Mouse (Mus musculus) midbrain, embryonic 16.5 days (tissue): ENCODE results near the gene Crip1. TPM values are rescaled to one million over a fixed set of nuclear protein-coding genes. Genes with fewer than 3 reads are reported as not detected.

Experiments
- ATAC-seq: fragments of 200-750 bp; cut with Nextera tagmentation; 2 replicates; pipeline ENCODE4 v1.8.0; 2017; ENCODE audit warnings: moderate TSS enrichment
- H3K27ac ChIP-seq: fragments of 300-500 bp; sonication (generic); 2 replicates; pipeline ENCODE4 v1.5.1; 2014; ENCODE audit warnings: mild to moderate bottlenecking, low read length, mixed read lengths
- H3K27me3 ChIP-seq: fragments of 300-500 bp; sonication (generic); 2 replicates; pipeline ENCODE4 v1.6.1; 2014; ENCODE audit warnings: low read depth, low read length, mixed read lengths; ENCODE audit not compliant: control insufficient read depth, insufficient read depth
- H3K36me3 ChIP-seq: fragments of 300-500 bp; sonication (generic); 2 replicates; pipeline ENCODE4 v1.6.1; 2014; ENCODE audit warnings: mild to moderate bottlenecking, low read length, moderate library complexity, mixed read lengths; ENCODE audit not compliant: control insufficient read depth, insufficient read depth
- H3K4me1 ChIP-seq: fragments of 300-500 bp; sonication (generic); 2 replicates; pipeline ENCODE4 v1.6.1; 2014; ENCODE audit warnings: mild to moderate bottlenecking, low read length, mixed read lengths; ENCODE audit not compliant: control insufficient read depth, insufficient read depth
- H3K4me2 ChIP-seq: fragments of 300-500 bp; sonication (generic); 2 replicates; pipeline ENCODE4 v1.6.1; 2014; ENCODE audit warnings: mild to moderate bottlenecking, low read length, mixed read lengths
- H3K4me3 ChIP-seq: fragments of 300-500 bp; sonication (generic); 2 replicates; pipeline ENCODE4 v1.5.1; 2014; ENCODE audit warnings: low read depth, mild to moderate bottlenecking, low read length, moderate library complexity, mixed read lengths
- H3K9ac ChIP-seq: fragments of 300-500 bp; sonication (generic); 2 replicates; pipeline ENCODE4 v1.6.1; 2014; ENCODE audit warnings: low read depth, low read length, mixed read lengths
- H3K9me3 ChIP-seq: fragments of 300-500 bp; sonication (generic); replicated peaks from 2 replicates; pipeline ENCODE4 v1.6.1; 2014; ENCODE audit warnings: mild to moderate bottlenecking, low read length, mixed read lengths; ENCODE audit not compliant: control insufficient read depth, poor library complexity, severe bottlenecking
- WGBS: fragments of 180-500 bp; shearing (Covaris S2); extraction: QIAGEN DNeasy Blood & Tissue Kit; methylation state at CpG from one replicate; pipeline ENCODE4 v1.1.7; 2014; 5-methylcytosine and 5-hydroxymethylcytosine counted together
- polyA plus RNA-seq: library from polyadenylated mRNA; unstranded; fragments of >200 nt; fragmentation: Nextera tagmentation; extraction: Ambion mirVana; gene quantifications from 2 replicates; pipeline ENCODE4 v1.2.1, GENCODE M21; 2015

Crip1 gene
- polyA plus RNA-seq, 1 experiment from 2014 or later = 16.8 TPM

DNA sequence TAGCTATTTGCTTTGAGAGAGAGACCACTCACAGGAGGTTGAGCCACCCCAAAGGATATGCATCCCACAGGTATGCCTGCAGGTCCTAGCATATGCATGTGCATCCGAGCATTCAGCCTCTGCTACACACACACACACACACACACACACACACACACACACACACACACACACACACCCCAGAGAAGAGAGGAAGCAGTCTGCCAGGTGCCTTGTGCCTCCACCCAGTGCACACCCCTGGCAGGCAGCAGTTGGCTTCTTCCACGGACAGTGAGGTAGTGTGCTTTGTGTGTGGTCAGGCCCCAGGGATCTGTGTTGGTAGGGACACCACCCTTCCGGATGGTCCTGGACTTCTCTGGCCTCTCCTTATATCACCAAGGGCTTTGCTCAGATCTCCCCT lies 3.8 kb downstream of the Crip1 start:
- no peak overlapping the region for H3K27ac ChIP-seq
- H3K9me3 ChIP-seq = no peaks in the 10 kb centered on the region
- no peak overlapping the region for H3K4me2 ChIP-seq
- H3K4me1 ChIP-seq = peaks cover 8% of the 10 kb centered on the region
- 79% methylated on average over 3 of the region's 3 CpGs for WGBS
- H3K4me3 ChIP-seq = no peak overlapping the region
- no peak for ATAC-seq
- no peak overlapping the region for H3K9ac ChIP-seq
- H3K36me3 ChIP-seq = no peaks in the 10 kb centered on the region; the same call in 1 of the 2 replicates
- H3K27me3 ChIP-seq = peaks cover 8% of the 10 kb centered on the region

DNA sequence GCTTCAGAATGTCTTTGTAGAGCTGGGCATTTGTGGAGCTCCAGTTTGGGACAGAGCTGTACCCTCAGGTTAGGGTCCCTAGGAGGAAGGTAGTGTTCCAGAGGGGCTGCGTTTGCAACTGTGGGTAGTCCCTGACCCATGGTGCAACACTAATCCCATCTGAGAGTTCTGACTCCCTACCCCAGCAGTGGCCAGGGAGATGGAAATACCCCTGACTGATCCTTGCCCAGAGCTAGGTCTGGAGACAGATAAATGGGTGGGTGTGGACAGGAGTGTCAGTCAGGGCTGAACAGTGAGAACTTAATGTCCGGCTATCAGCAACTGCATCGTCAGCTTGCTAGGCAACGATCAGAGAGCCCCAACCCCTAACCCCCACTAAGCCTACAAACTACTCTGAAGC lies 4.5 kb downstream of the Crip1 start:
- H3K4me3 ChIP-seq = no peak overlapping the region
- H3K27ac ChIP-seq = no peak overlapping the region
- H3K36me3 ChIP-seq = no peaks in the 10 kb centered on the region
- ATAC-seq = no peak
- no peaks in the 10 kb centered on the region for H3K9me3 ChIP-seq
- H3K27me3 ChIP-seq = peaks cover 8% of the 10 kb centered on the region
- no peak overlapping the region for H3K4me2 ChIP-seq
- peaks cover 10% of the 10 kb centered on the region for H3K4me1 ChIP-seq
- no peak overlapping the region for H3K9ac ChIP-seq
- WGBS = 82% methylated on average over 4 of the region's 4 CpGs

DNA sequence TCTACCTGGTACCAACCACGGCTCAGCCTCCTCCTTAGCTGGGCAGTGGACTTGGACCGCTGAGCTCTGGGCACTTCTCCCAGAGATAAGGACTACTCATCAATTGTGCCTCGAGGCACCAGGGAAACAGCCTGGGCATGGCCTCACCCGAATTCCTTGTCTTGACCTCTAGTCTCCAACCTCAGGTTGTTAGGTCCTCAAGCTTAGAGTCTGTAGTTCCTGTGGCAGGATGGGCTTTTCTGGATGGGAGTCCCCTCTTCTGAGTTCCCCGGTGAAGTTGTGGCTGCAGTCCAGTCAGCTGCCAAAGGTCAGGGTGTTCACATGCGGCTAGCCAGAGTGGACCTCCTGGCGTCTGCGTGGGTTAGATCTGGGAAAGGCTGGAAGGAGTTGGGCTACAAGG lies 4.9 kb downstream of the Crip1 start:
- 80% methylated on average over 8 of the region's 8 CpGs for WGBS

GRCm38 (mm10) chr12:113151661-113152271 lies 5.7 kb downstream of the Crip1 start:
- Histone ChIP-seq H3K9ac (0 out of 2 replicates have a peak overlapping the region, but pooled peaks have one; percentile 25), H3K36me3 (no peaks in the 10 kb centered on the region), H3K4me3 (peak overlapping the region; percentile 28), H3K27ac (no peak overlapping the region), H3K9me3 (no peaks in the 10 kb centered on the region), H3K4me2 (peak overlapping the region; percentile 58), H3K27me3 (peaks cover 8% of the 10 kb centered on the region), H3K4me1 (peaks cover 13% of the 10 kb centered on the region)
- 2% methylated on average over 36 of the region's 36 CpGs for WGBS
- no peak for ATAC-seq

More for the DNA sequence above, 4.9 kb downstream of the Crip1 start:
- Histone ChIP-seq H3K4me1 (peaks cover 10% of the 10 kb centered on the region), H3K27ac (no peak overlapping the region), H3K4me2 (no peak overlapping the region), H3K36me3 (no peaks in the 10 kb centered on the region), H3K9ac (no peak overlapping the region), H3K9me3 (no peaks in the 10 kb centered on the region), H3K4me3 (no peak overlapping the region), H3K27me3 (peaks cover 8% of the 10 kb centered on the region)
- ATAC-seq = no peak

DNA sequence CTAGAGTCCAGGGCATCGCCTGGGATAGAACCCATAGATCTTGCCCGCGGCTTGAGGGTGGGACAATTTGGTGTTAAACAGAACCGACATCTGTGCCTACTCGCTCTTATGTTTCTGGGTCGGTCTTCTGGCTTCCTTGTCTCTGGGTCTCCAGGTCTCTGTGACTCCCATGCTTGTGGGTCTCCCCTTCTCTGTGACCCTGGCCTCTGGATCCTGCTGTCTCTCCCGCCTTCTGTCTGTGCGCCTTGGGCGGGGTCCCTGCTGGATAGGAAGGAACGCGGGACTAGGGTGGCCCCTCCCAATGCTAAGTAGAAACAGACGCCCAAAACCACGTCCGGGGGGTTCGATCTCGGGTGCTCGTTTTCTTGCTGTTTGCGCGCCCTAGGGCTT lies 6.2 kb downstream of the Crip1 start:
- no peaks in the 10 kb centered on the region for H3K9me3 ChIP-seq
- no peaks in the 10 kb centered on the region for H3K36me3 ChIP-seq
- WGBS = 34% methylated on average over 19 of the region's 19 CpGs
- 0 out of 2 replicates have a peak overlapping the region, but pooled peaks have one; percentile 25 for H3K9ac ChIP-seq
- peak overlapping the region; percentile 58 for H3K4me2 ChIP-seq
- H3K27ac ChIP-seq = no peak overlapping the region
- peak overlapping the region; percentile 28 for H3K4me3 ChIP-seq
- peaks cover 18% of the 10 kb centered on the region for H3K4me1 ChIP-seq
- ATAC-seq = no peak
- H3K27me3 ChIP-seq = peaks cover 8% of the 10 kb centered on the region

- H3K4me2 ChIP-seq = no peak overlapping the region
- WGBS = 81% methylated on average over 6 of the region's 6 CpGs
- H3K27me3 ChIP-seq = peaks cover 8% of the 10 kb centered on the region
- H3K36me3 ChIP-seq = no peaks in the 10 kb centered on the region
- peaks cover 19% of the 10 kb centered on the region for H3K4me1 ChIP-seq
- H3K9me3 ChIP-seq = no peaks in the 10 kb centered on the region
- no peak overlapping the region for H3K27ac ChIP-seq
- no peak overlapping the region for H3K9ac ChIP-seq
- no peak for ATAC-seq
- no peak overlapping the region for H3K4me3 ChIP-seq
These were observed 6.9 kb downstream of the Crip1 start for GRCm38 (mm10) chr12:113152991-113153525.

DNA sequence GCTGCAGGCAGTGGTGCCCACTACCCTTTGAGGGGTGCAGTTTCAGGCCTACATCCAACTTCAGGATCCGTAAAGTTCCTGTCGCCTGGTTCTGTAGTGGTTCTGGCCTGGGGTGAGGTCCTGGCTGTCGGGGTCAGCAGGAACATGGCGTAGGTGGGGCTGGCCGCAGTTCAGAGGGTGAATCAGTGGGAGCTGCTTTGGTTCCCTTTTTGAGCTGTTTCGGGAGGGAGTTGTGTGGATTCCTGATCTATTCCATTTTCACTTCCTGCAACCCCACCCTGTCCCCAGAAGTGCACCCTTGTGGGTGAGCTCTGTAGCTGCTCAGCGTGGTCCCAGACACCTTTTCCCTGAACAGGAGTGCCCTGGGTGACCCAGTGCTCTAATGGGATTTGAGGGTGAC lies 7.9 kb downstream of the Crip1 start:
- no peak overlapping the region for H3K4me2 ChIP-seq
- no peak overlapping the region for H3K9ac ChIP-seq
- H3K27ac ChIP-seq = no peak overlapping the region
- no peaks in the 10 kb centered on the region for H3K9me3 ChIP-seq
- 96% methylated on average over 7 of the region's 7 CpGs for WGBS
- peaks cover 19% of the 10 kb centered on the region for H3K4me1 ChIP-seq
- no peak overlapping the region for H3K4me3 ChIP-seq
- no peaks in the 10 kb centered on the region for H3K36me3 ChIP-seq
- H3K27me3 ChIP-seq = peaks cover 8% of the 10 kb centered on the region
- ATAC-seq = no peak

GRCm38 (mm10) chr12:113154747-113155075 lies 8.6 kb downstream of the Crip1 start:
- peak overlapping the region; percentile 63; the same call in 1 of the 2 replicates for H3K4me3 ChIP-seq
- no peaks in the 10 kb centered on the region for H3K36me3 ChIP-seq
- H3K9me3 ChIP-seq = no peaks in the 10 kb centered on the region
- 82% methylated on average over 6 of the region's 6 CpGs for WGBS
- H3K27ac ChIP-seq = no peak overlapping the region
- peak overlapping the region; percentile 73 for H3K4me2 ChIP-seq
- peaks cover 8% of the 10 kb centered on the region for H3K27me3 ChIP-seq
- H3K9ac ChIP-seq = peak overlapping the region; percentile 62
- peaks cover 19% of the 10 kb centered on the region for H3K4me1 ChIP-seq
- ATAC-seq = no peak

DNA sequence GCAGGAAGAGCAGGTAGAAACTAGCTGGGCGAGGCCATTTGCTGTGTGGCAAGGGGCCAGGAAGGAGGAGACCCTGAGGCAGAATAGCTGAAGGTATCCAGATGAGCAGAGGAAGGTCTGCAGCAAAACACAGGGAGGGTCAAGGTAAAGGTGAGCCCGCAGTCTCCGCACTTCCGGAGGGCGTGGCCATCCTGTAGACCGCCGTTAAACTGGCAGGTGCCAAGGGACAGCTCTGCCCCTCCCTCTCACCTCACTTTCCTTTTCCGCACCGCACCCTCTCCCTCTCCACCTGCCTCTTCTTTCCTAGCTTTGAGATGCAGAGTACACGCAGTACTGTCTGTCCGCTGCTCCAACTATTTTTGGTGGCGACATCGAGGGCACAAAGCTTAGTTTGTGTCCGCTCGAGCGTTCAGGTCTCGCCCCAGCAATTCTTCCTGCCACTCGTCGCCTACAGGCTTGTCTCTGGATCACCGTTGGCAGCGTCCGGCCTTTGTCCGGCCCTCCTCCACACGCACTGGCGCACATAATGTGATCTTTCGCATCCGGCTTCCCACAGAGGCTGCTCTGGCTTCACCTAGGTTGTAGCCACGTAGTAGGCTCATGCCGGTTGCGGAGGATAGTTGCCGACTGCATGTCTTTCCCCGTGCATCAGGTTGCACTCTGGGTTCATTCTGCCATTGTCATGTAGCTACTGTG lies 9.1 kb downstream of the Crip1 start:
- Histone ChIP-seq H3K4me3 (peak overlapping the region; percentile 63), H3K4me1 (peaks cover 19% of the 10 kb centered on the region), H3K27ac (peak overlapping the region; percentile 48), H3K36me3 (no peaks in the 10 kb centered on the region), H3K9ac (peak overlapping the region; percentile 62), H3K9me3 (no peaks in the 10 kb centered on the region), H3K27me3 (peaks cover 8% of the 10 kb centered on the region), H3K4me2 (peak overlapping the region; percentile 73)
- WGBS = 3% methylated on average over 32 of the region's 32 CpGs
- peak; percentile 22 for ATAC-seq
